ENCODE assay signal across 8 mouse cellular contexts in genomic region chr8:13292364-13292763, GRCm38 (mm10). TPM values are rescaled to one million over a fixed set of nuclear protein-coding genes. Genes with fewer than 3 reads are reported as not detected.
A peak's percentile ranks its signal among the peaks of the same experiment; 100 is the strongest.
DNase-seq lines count a peak whose midpoint lies in the region; TF ChIP-seq lines count a peak whose summit lies in the region.

No protein-coding gene starts in this region.

- peaks cover 45% of the 10 kb centered on the region for H3K36me3 ChIP-seq in E14TG2a.4 (ENCODE audit: insufficient read depth, low read length)

- DNase-seq in 3T3-L1 (ENCODE audit: low read depth, low spot score): peak; percentile 95
- peak; percentile 71 for DNase-seq in c-Kit-positive CD71-positive TER-119-negative erythroid progenitor cells, embryonic 14.5 days (ENCODE audit: low read depth)
- peak; percentile 81 for DNase-seq in gastrocnemius, adult 2 months
- peak; percentile 78 for DNase-seq in layer of hippocampus, adult 11-12 months (ENCODE audit: low spot score)
- peak; percentile 82 for DNase-seq in lung, postnatal 14 days
- DNase-seq in right cerebral cortex, postnatal 4 days: peak; percentile 72
- DNase-seq in yolk sac, embryonic 10.5 days (ENCODE audit: low spot score): peak; percentile 52

- H3K4me1 ChIP-seq in E14TG2a.4 (replicated peaks; ENCODE audit: low read depth, low read length): peaks cover 23% of the 10 kb centered on the region

- peak overlapping the region; percentile 59 for H3K4me3 ChIP-seq in E14TG2a.4 (replicated peaks; ENCODE audit: low read length)
- no peak overlapping the region for H3K4me3 ChIP-seq in gastrocnemius, adult 2 months

- peak; percentile 90 for TF ChIP-seq CTCF in E14TG2a.4 (conservative IDR thresholded peaks at IDR 0.05; ENCODE audit: low read length)
- TF ChIP-seq CTCF in gastrocnemius, adult 2 months (IDR thresholded peaks at IDR 0.05): peak; percentile 91

- no peak overlapping the region for H3K27ac ChIP-seq in gastrocnemius, adult 2 months

- H3K27me3 ChIP-seq in E14TG2a.4 (ENCODE audit: insufficient read depth, low read length): peaks cover 12% of the 10 kb centered on the region

- H3K9me3 ChIP-seq in E14TG2a.4 (ENCODE audit: low read length): no peaks in the 10 kb centered on the region

- intact Hi-C loops in gastrocnemius, adult 2 months (cut with DNase I): loop anchor here (5.0 to 10.0 kb wide), 3 partner anchors 40 to 398 kb away; no protein-coding TSS in a partner anchor

RNA-seq across cellular contexts. Expression of gene Tmco3, which starts 4.4 kb away (rescaled TPM):
- total RNA-seq in gastrocnemius, adult 2 months (2021): 10 to 100 TPM; 11.3 to 15.8 TPM

RNA-seq across cellular contexts. Expression of gene Dcun1d2, which starts 4.4 kb away (rescaled TPM):
- total RNA-seq in gastrocnemius, adult 2 months (2021): 10 to 100 TPM; 76.5 to 87.0 TPM

RNA-seq across cellular contexts. Expression of gene Adprhl1, which starts 38.4 kb away (rescaled TPM):
- 100 to 1,000 TPM in 1 of 2 experiments, 10 to 100 TPM in 1; 44.7 to 101 TPM for total RNA-seq in gastrocnemius, adult 2 months (2021)

RNA-seq across cellular contexts. Expression of gene Tfdp1, which starts 46.2 kb away (rescaled TPM):
- total RNA-seq in gastrocnemius, adult 2 months (2021): 10 to 100 TPM; 56.8 to 60.3 TPM
